Mouse (Mus musculus) small intestine, adult 2 months (tissue): ENCODE data around the gene Pdlim4.

ENCODE experiments used
- CTCF ChIP-seq: fragments of 200-500 bp; IDR thresholded peaks from 2 replicates; pipeline ENCODE4 v1.5.1; 2012; ENCODE audit warnings: low read depth, mild to moderate bottlenecking, control low read depth, inconsistent platforms, low read length, moderate library complexity, mixed read lengths; ENCODE audit not compliant: insufficient replicate concordance, insufficient read length; ENCODE audit errors: extremely low read depth
- POLR2A ChIP-seq: fragments of 200-500 bp; IDR thresholded peaks from 2 replicates; pipeline ENCODE4 v1.6.1; 2012; ENCODE audit warnings: low read depth, mild to moderate bottlenecking, control low read depth, inconsistent platforms, low read length, moderate library complexity

- no peak for TF ChIP-seq CTCF
- no peak for TF ChIP-seq POLR2A
These were observed 47.1 kb upstream of the Pdlim4 start for GRCm38 (mm10) chr11:54115911-54116310.
